Mouse (Mus musculus) kidney, postnatal 10 days (tissue): ENCODE measurements around the gene Gm3526.
"Not testable (repeated sequence)": the region's sequence is repeated elsewhere in the genome, so short reads cannot be mapped to it uniquely, and the experiment has no call there.

Source experiments
- DNase-seq: peaks from one replicate; pipeline ENCODE4 v3.0.0; 2021; ENCODE audit warnings: mixed read lengths

The Gm3526 gene

DNA sequence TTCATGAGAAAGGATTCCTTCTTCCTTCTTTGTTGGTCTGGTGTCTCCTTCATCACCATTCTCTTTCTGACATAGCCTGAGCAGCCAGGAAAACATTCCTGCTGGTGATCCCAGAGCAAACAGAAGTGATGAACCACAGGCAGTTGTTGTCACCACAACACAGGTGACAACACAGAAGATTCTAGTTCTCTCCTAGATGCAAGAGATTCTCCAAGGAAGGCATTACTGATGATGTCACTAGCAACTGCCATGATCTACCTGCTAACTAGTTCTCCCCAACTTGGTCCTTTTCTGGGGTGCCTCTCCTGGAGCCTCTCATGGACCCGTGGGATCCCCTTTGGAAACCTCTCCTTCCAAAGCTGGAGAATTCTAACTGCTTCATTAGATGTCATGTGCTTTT, at the start of gene Gm3526:
Gene Gm3526 (minus strand): TSS at position 101 of the 400 bp plus-strand sequence.
- not testable (repeated sequence) for DNase-seq
